Mouse (Mus musculus) cerebellum, postnatal 36 days (tissue): ENCODE results near the gene Dapp1.
"Not testable (repeated sequence)": the region's sequence is repeated elsewhere in the genome, so short reads cannot be mapped to it uniquely, and the experiment has no call there.

ENCODE experiments used
- DNase-seq, 2 experiments: peaks; one replicate each; pipeline ENCODE4 v3.0.0; 2021 to 2022; ENCODE audit warnings: mixed read lengths in 2 of 2

Dapp1 gene

DNA sequence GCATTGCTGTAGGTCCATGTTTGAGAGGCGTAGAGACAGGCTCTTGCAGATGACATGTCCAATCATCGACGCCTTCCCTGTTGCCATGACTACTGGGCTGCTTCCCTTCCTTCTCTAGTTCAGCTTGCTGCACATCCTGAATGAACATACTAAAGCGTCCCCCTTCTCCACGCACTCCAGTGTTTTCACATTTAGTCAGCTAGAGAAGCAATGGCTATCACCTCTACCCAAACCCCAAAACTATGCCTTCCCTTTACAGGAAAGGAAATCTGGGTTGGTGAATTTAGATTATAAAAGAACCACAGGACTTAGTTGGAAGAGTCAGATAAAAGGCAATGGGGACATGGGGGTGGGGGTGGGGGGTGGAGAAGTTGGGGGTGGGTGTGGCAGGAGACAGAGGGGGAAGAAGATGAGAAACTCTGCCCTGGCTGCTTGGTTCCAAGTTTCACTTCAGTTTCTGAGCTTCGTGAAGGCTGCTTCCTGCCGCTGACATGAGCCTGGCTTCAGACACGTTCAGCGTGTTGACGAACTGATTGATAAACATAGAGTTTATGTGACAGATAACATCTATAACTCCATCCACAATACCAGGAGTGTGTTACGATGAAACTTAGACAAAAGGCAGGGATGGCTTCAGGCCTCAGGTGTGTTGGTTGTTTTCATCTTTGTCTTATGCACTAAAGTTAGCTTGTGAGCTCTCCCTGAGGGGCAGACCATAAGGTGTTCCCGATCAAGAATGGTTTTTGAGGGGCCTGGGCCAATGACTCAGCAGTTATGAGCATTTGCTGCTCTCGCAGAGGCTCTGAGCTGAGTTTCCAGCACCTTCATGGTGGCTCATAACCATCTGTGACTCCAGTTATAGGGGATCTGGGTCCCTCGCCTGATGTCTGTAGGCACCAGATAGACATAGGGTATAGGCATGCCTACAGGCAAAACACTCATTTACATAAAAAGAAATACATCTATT lies 28.1 kb downstream of the Dapp1 start:
- no peak for DNase-seq

DNA sequence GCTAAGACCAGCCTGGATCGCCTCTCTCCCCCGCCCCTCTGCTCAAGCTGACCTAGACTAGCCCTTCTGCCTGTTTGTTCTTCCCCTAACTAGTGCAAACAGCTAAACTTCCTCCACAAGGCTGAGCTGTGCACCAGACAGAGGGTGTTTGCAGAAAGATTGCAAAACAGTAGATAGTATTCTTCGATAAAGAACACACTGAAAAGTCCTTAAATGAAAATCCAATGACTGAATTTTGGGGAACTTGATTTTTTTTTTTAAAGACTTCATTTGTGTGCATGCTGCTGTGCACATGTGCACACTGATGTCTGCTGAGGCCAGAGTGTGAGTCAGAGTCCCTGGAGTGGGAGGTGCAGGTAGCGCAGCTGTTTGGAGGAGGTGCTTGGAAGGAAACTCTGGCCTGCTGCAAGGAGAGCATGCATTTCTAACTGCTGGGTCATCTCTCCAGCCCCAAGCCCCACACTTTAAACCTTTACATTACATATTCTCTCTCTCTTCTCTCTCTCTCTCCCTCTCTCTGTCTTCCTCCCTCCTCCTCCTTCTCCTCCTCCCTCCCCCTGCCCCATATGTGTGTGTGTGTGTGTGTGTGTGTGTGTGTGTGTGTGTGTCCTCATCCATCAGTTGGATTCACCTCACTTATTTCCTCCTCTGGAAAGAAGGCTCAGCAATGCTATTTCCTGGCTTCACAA lies 29.0 kb downstream of the Dapp1 start:
- no peak for DNase-seq

DNA sequence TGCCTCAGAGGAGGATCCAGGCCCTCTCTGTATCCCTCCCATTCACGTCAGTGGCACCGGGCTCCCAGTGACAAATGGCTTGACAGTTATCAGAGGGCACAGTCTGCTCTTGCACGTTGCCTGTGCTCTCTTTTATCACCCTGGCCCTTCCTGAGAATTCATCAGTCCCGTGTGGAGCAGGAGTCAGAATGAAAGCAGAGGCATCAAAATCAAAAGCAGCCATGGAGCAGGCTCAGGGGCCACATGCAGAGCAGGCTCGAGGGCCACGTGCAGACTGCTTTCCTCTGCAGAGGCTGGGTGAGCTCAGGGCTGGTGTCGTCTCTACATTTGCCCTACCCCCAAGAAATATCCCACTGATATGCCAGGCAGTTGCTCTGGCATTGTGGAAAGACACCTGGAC lies 29.5 kb downstream of the Dapp1 start:
- DNase-seq = no peak

DNA sequence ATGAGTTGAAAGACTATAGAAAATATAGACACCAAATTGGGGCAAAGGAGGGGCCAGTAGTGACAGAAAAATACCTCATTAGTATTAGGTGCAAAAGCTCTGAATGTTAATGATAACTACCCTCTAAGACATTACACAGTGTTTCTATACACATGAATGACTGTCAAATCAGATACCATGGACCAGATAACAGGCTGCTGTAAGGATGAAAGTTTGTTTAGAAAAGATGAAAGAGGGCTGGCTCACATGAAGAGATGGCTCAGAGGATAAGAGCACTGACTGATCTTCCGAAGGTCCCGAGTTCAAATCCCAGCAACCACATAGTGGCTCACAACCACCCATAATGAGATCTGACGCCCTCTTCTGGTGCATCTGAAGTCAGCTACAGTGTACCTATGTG lies 30.0 kb downstream of the Dapp1 start:
- DNase-seq = not testable (repeated sequence)

DNA sequence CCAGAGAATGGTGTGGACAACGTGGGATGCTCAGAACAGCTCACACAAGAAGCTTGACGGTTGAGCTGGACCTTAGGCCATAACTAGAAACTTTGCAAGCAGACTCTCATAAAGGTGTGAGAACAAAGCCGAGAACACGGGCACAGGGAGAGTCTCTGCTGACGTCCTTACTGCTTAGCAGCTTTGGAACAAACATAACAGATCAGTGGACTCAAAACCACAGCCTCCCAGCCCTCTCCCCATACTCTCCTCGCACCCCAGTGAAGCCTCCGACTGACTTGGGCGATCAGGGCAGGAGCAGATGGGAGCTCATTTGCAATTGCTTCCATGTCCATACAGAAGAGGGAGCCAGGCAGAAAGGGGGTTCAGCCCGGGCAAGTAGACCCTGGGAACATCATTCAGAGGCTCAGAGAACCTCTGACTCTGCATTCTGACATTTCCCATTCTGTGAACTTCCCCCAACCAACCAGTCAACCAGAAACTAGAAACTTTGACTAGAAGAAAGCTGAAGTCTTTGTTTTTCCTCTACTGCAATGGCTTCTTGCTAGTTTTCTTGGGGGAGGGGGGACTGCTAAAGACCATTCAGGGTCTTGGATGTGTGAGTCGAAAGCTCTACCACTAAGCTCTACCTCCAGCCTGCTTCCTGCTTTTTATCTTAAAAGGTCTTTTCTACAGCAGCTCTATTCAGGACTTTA lies 31.0 kb downstream of the Dapp1 start:
- DNase-seq = no peak

DNA sequence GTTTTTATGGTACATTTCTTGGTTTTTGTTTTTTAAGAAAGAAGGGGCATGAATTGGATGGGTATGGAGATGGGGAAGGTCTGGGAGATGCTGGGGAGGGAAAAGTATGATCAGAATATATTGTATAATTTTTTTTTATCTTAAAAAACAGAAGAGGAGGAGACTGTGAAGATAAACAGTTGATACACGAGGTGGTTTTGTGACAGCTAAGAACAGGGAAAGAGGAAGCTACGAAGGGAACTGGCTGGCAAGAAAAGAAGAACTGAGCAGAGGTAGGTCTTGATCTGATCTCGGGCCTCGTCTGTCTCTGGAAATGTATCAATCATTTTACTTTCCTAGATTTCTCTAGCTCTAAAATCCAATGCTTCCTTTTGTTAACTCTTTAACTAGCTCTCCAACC lies 33.8 kb downstream of the Dapp1 start:
- DNase-seq = no peak

DNA sequence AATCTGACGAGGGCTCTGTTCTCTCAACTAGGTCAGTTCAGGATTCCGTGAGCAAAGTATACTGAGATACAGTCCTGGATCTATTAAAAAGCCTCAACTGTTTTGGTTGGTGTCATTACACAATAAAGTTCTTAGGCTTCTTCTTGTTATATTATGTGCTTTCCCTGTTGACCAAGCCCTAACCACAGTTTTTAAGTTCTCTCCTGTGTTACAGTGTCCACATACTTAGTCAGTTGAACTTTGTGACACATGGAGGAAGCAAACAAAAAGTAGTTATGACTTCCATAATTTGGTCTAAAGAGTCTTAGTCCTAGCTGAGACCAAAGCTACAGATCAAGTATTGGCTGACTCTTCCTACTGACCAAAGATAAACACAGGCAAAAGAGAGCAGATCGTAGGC lies 34.5 kb downstream of the Dapp1 start:
- no peak for DNase-seq

DNA sequence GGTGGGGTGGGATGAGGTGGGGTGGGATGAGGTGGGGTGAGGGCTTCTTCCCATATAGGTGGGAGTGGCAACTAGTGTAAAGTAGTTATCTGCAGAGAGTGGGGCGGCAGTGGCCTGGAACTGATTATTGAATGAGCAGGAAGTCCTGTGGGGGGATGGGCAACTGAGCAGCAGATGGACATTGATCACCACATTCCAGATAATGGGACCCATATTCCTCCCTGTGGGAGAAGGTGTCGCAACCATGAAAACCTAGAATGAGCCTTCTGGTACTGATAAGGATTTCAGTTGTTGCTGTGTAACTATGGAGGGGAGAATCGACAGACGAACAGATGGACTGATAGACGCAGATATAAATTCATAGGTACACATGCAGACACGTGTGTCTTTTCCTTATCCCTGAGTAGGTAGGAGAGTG lies 37.6 kb downstream of the Dapp1 start:
- DNase-seq = no peak

DNA sequence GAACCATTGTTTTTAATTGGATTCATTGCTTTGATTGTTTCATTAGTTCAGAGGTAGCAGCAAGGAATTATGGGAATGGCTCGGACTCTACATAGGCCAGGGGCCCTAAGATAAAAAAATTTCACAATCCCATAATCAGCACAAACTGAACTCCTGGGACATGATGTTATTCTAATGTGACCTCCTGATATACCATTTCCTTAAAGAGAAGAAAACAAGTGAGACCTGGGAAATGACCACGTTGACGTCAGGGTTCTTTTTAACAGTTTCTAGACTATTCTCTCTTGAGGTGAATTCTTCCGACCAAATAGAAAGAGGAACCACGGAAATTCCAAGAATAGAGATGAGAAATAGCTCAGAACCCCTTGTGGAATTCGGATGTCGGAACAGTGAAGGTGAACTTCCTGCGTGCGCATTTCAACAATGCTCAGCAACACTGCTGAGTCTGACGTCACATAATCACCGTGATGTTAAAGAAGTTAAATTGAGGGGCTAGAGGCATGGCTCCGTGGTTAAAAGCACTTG lies 39.2 kb downstream of the Dapp1 start:
- DNase-seq = no peak

DNA sequence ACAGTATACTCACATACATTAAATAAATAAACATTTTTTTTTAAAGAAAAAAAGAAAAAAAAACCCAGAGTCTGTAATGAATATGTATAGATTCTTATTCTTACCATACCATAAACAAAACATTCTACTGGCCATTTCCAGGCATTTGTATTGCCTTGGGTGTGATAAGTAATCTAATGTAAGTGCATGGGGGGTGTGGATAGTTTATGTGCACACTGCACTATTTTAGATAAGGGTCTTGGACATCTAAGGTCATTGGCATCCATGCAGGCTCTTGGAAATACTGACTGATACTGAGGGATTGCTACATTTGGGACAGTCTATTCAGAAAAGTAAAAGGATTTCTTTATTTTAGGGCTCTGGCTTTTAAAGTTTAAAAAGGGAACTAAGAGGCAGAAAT lies 39.8 kb downstream of the Dapp1 start:
- no peak for DNase-seq

DNA sequence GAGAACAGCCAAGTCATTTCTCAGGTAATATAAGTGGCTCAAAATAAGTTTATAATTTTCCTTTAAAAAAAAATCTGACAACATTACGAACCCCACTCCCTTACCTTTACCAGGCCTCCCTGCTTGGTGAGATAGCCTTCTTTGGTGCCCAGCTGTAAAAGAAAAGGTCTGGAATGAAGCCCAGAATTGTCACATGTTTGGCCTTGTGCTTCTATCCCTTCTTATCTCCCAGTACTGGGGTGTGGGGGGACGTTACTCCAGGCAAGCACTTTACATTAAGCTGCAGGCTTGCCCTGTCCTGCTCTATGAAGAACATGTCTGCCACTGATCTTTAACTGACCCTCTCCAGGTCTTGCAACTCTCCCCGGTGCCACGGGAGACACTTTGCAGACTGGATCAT lies 40.6 kb downstream of the Dapp1 start:
- DNase-seq = no peak

DNA sequence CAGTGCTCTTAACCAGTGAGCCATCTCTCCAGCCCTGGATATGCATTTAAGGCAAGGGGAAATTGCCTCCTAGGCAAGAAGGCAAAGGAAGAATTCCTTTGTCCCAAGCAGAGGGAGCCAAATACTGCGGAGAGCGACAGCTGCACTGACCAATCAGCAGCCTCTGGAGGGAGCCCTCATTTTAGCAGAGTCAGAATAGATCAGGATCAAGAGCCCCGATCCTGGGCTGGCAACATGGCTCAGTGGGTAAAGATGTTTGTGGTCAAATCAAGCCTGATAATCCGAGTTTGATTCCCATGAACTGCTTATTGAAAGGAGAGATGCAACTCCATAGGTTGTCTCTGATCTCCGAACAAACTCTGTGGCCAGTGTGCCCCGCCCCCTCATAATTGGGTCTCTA lies 42.7 kb downstream of the Dapp1 start:
- peak; percentile 28 to 37 for DNase-seq

DNA sequence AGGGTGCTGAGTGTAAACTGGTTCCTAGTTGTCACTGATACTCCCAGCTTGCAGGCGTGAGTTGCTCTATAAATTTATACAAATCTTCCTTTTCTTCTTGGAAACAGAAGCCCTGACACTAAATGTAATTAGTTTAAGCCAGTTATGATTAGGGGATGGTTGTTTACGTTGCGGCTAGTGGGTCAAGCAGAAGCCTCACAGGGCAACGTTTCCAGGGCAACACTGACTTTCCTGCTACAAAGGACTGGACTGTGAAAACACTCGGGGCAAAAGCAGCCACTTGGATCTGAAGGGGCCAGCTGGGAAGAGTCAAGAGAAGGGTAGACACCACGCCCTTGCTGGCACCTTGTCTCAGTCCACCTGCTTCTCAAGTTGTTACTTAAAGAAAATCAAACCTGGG lies 44.8 kb downstream of the Dapp1 start:
- no peak for DNase-seq

DNA sequence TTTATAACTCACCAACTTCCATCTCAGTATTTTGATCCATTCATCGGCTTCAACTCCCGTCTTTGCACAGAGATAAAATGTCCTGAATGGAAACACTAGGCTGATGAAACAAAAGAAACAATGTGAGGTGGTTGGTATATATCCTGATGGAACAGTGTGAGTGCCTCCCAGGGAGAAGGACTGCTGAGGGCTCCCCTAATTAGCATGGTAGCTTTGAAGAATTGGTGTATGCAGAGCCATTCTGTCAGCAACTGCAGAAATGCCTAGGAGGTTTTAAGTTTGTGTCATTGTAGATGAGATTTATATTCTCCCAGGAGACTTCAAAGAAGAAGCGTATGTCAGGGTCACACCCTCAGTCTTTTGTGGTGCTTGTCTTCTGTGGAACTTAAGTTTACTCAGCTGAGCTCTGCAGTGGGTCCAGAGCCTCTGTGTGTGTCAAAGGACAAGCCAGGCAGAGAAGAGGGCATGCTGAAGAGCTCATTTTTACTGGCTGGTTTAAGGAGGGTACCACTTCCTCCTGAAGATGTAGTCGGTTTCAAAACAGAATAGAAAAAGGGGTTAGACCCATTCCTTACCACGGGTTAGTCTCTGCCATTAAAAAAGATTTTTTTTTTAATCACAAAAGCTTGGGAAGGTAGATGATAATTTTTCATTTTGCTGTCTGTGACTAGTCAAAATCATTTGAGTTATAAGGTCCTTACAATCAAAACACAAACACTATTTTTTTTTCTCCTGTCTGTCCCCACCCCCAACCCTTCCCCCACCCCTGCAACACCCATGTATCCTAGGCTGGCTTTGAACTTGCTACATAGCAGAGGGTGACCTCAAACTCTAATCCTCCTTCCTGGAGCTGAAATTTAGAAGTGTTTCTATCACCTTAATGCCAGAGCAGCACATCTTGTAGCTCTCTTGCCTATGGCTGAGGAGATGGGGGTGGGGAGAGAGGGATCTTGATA lies 45.5 kb downstream of the Dapp1 start:
- no peak for DNase-seq

DNA sequence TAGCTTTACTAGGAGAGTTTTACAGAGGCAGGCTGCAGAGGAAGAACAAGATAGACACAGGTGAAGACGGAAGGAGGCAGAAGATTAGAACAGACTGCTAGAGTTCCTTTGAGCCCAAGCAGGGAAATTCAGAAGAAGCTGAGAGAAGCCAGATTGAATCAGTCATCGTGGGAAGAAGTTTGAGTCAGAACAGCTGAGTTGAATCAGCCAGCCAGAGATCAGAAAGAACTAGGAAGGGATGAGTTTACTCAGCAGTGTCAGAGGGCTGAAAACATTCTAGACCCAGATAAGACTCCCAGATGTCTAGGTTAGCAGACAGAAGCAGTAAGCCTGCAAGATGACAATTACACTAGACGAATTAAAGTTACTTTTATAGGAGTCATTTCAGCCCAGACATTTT lies 47.4 kb downstream of the Dapp1 start:
- no peak for DNase-seq

DNA sequence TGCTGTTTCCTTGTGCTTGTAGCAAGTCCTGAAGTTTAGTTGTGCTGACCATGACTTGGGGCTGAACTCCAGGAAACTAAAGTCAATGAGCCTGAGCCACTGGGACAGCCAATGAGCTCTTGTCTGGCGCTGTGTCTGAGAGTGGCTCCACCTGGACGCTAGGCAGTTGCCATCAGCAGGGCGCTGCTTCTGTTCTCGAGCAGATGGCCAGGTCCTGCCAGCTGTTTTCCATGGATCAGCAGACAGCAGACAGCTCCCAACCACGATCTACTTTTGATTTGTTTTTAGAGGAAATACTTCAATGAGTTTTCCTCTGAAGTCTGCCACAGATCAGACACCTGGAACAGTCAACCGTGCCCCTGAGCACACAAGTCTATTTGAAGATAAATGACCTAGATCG lies 48.6 kb downstream of the Dapp1 start:
- DNase-seq = no peak

DNA sequence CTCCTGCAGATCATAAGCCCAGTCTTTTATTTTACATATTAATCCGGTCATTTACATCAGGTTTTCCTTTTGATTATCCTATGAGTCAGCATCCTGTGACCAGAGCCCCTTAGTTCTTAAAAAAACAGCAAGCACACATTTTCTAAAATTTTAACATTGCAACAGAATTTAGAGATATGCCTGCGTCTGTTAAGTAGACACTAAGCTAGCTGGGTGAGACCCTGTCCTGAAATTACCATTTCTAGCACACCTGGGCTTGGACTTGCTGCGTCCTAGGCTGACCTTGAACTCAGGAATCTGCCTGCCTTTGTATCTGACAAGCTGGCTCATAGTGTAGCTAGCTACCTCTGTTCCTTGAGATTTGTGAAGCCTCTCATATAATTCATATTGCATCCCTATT lies 51.4 kb downstream of the Dapp1 start:
- DNase-seq = no peak

DNA sequence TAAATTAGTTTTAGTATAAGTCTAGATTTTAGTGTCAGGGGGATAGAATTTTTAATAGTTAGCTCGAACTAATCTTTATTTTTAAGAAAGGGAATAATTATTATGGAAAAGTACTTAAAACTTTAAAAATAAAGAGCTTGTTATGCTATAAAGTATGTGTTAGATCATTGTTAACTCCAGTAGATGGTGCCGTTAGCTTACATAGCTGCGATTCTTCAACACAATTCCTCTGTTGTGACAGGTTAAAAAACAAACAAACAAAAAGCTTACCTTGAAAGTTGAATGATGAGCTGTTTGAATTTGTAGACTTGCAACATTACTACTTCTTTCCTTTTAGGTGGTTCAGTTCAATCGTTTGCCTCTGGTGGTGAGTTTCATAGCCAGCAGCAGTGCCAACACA lies 54.3 kb downstream of the Dapp1 start:
- DNase-seq = no peak

DNA sequence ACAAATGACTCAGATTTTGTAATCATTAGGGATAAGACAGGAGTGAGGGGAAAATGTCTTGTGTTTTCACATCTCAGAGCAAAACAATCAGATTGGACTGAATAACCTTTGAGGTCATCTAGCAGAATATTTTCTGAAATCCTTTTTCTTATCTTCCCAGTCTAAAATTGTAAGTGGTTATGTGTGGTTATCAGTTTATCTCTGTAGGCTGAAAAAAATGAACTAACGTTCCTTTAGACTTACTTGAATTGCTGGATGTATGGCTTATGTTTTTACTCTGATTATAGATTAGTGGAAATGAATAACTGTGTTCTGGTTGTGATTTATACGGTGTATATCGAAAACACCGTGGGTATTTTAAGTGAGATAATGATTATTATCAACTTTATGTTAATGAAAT lies 60.8 kb downstream of the Dapp1 start:
- DNase-seq = no peak

DNA sequence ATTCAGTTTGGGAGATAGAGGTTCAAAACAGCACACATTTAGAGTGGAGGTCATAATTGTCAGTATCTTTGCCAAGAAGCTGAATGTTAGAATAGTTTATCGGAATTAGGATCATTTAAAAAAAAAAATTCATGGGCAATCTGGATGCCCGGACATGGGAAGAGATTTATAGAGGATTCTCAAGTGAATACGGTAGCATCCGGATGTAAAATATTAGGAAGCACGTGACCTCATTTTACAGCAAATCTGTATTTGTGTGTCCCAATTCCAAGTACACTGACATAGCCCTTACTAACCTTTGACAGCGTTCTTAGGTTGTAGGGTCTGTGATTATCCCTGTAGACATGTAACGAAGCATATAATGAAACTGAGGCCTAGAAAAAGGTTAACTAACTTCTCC lies 61.9 kb downstream of the Dapp1 start:
- DNase-seq = no peak

DNA sequence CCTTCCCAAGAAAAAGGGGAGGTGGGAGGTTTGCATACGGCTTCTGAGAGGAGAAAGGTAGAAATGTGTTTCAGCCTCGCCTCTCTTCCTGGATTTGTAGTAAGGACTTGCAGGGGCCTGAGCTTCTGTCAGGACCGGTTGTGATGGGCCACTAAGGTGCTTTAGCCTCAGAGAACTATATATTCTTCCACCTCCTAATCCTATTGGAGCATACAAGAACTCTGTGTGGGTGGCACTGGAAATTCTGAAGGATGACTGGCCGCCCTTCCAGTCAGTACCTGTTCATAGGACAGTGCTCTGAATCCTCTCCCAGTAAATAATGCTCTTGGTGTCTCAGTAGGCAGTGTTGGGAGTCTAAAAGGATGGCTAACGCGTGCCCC lies 62.4 kb downstream of the Dapp1 start:
- DNase-seq = peak in 1 of 2 experiments; percentile 23
